Mouse (Mus musculus): Measurements from ENCODE around the gene Zfp202. TPM values are rescaled to one million over a fixed set of nuclear protein-coding genes. Genes with fewer than 3 reads are reported as not detected.

The Zfp202 gene
- polyA plus RNA-seq, 1 experiment, result not detected

GRCm38 (mm10) chr9:40206546-40206950 lies 14.4 kb downstream of the Zfp202 start:
- Histone ChIP-seq H3K4me3 (replicated peaks; ENCODE audit: control insufficient read depth, low read depth, low read length) (no peak overlapping the region), H3K27ac (ENCODE audit: control insufficient read depth, insufficient read depth, low read depth, low read length, poor library complexity) (no peak overlapping the region), H3K4me1 (ENCODE audit: control insufficient read depth, insufficient read depth, low read length) (no peaks in the 10 kb centered on the region)
- TF ChIP-seq CTCF (IDR thresholded peaks at IDR 0.05; ENCODE audit: control insufficient read depth, insufficient read depth, low read length) (no peak), POLR2A (IDR thresholded peaks at IDR 0.05; ENCODE audit: borderline replicate concordance, control insufficient read depth, low read depth, low read length) (no peak)
- 45% methylated on average over 5 of the region's 5 CpGs for WGBS

- TF ChIP-seq POLR2A (IDR thresholded peaks at IDR 0.05; ENCODE audit: borderline replicate concordance, control insufficient read depth, low read depth, low read length), result no peak
- no peak for TF ChIP-seq CTCF (IDR thresholded peaks at IDR 0.05; ENCODE audit: control insufficient read depth, insufficient read depth, low read length)
- Histone ChIP-seq H3K4me3 (replicated peaks; ENCODE audit: control insufficient read depth, low read depth, low read length) (no peak overlapping the region), H3K27ac (ENCODE audit: control insufficient read depth, insufficient read depth, low read depth, low read length, poor library complexity) (no peak overlapping the region), H3K4me1 (ENCODE audit: control insufficient read depth, insufficient read depth, low read length) (no peaks in the 10 kb centered on the region)
- 71% methylated on average over 2 of the region's 2 CpGs for WGBS
Observed at GRCm38 (mm10) chr9:40210744-40211143, 18.6 kb downstream of the Zfp202 start.

- no peak overlapping the region for H3K27ac ChIP-seq (ENCODE audit: control insufficient read depth, insufficient read depth, low read depth, low read length, poor library complexity)
- H3K4me3 ChIP-seq (replicated peaks; ENCODE audit: control insufficient read depth, low read depth, low read length), result no peak overlapping the region
- WGBS, result 86% methylated on average over 5 of the region's 5 CpGs
- TF ChIP-seq POLR2A (IDR thresholded peaks at IDR 0.05; ENCODE audit: borderline replicate concordance, control insufficient read depth, low read depth, low read length) (no peak), CTCF (IDR thresholded peaks at IDR 0.05; ENCODE audit: control insufficient read depth, insufficient read depth, low read length) (no peak)
- no peaks in the 10 kb centered on the region for H3K4me1 ChIP-seq (ENCODE audit: control insufficient read depth, insufficient read depth, low read length)
Observed at GRCm38 (mm10) chr9:40214058-40214457, 21.9 kb downstream of the Zfp202 start.

GRCm38 (mm10) chr9:40216651-40217050 lies 24.5 kb downstream of the Zfp202 start:
- no peaks in the 10 kb centered on the region for H3K4me1 ChIP-seq (ENCODE audit: control insufficient read depth, insufficient read depth, low read length)
- no peak overlapping the region for H3K4me3 ChIP-seq (replicated peaks; ENCODE audit: control insufficient read depth, low read depth, low read length)
- 69% methylated on average over 4 of the region's 4 CpGs for WGBS
- H3K27ac ChIP-seq (ENCODE audit: control insufficient read depth, insufficient read depth, low read depth, low read length, poor library complexity), result no peak overlapping the region
- TF ChIP-seq POLR2A (IDR thresholded peaks at IDR 0.05; ENCODE audit: borderline replicate concordance, control insufficient read depth, low read depth, low read length) (no peak), CTCF (IDR thresholded peaks at IDR 0.05; ENCODE audit: control insufficient read depth, insufficient read depth, low read length) (no peak)

- WGBS, result 70% methylated on average over 4 of the region's 4 CpGs
- TF ChIP-seq POLR2A (IDR thresholded peaks at IDR 0.05; ENCODE audit: borderline replicate concordance, control insufficient read depth, low read depth, low read length) (no peak), CTCF (IDR thresholded peaks at IDR 0.05; ENCODE audit: control insufficient read depth, insufficient read depth, low read length) (no peak)
- H3K27ac ChIP-seq (ENCODE audit: control insufficient read depth, insufficient read depth, low read depth, low read length, poor library complexity), result no peak overlapping the region
- H3K4me1 ChIP-seq (ENCODE audit: control insufficient read depth, insufficient read depth, low read length), result no peaks in the 10 kb centered on the region; the same call in 1 of the 2 replicates
- no peak overlapping the region for H3K4me3 ChIP-seq (replicated peaks; ENCODE audit: control insufficient read depth, low read depth, low read length)
Observed at GRCm38 (mm10) chr9:40224289-40224688, 32.2 kb downstream of the Zfp202 start.

GRCm38 (mm10) chr9:40227874-40228789 lies 36.0 kb downstream of the Zfp202 start:
- no peaks in the 10 kb centered on the region; the same call in 1 of the 2 replicates for H3K4me1 ChIP-seq (ENCODE audit: control insufficient read depth, insufficient read depth, low read length)
- TF ChIP-seq POLR2A (IDR thresholded peaks at IDR 0.05; ENCODE audit: borderline replicate concordance, control insufficient read depth, low read depth, low read length), result no peak
- TF ChIP-seq CTCF (IDR thresholded peaks at IDR 0.05; ENCODE audit: control insufficient read depth, insufficient read depth, low read length), result no peak
- H3K27ac ChIP-seq (ENCODE audit: control insufficient read depth, insufficient read depth, low read depth, low read length, poor library complexity), result no peak overlapping the region
- H3K4me3 ChIP-seq (replicated peaks; ENCODE audit: control insufficient read depth, low read depth, low read length), result no peak overlapping the region
- WGBS, result 49% methylated on average over 10 of the region's 10 CpGs

GRCm38 (mm10) chr9:40228804-40229331 lies 36.8 kb downstream of the Zfp202 start:
- no peak overlapping the region for H3K4me3 ChIP-seq (replicated peaks; ENCODE audit: control insufficient read depth, low read depth, low read length)
- TF ChIP-seq POLR2A (IDR thresholded peaks at IDR 0.05; ENCODE audit: borderline replicate concordance, control insufficient read depth, low read depth, low read length) (no peak), CTCF (IDR thresholded peaks at IDR 0.05; ENCODE audit: control insufficient read depth, insufficient read depth, low read length) (no peak)
- 13% methylated on average over 6 of the region's 6 CpGs for WGBS
- H3K27ac ChIP-seq (ENCODE audit: control insufficient read depth, insufficient read depth, low read depth, low read length, poor library complexity), result no peak overlapping the region
- no peaks in the 10 kb centered on the region; the same call in 1 of the 2 replicates for H3K4me1 ChIP-seq (ENCODE audit: control insufficient read depth, insufficient read depth, low read length)

GRCm38 (mm10) chr9:40229479-40229878 lies 37.4 kb downstream of the Zfp202 start:
- TF ChIP-seq CTCF (IDR thresholded peaks at IDR 0.05; ENCODE audit: control insufficient read depth, insufficient read depth, low read length) (no peak), POLR2A (IDR thresholded peaks at IDR 0.05; ENCODE audit: borderline replicate concordance, control insufficient read depth, low read depth, low read length) (no peak)
- no peaks in the 10 kb centered on the region; the same call in 1 of the 2 replicates for H3K4me1 ChIP-seq (ENCODE audit: control insufficient read depth, insufficient read depth, low read length)
- WGBS, result 72% methylated on average over 5 of the region's 5 CpGs
- H3K4me3 ChIP-seq (replicated peaks; ENCODE audit: control insufficient read depth, low read depth, low read length), result no peak overlapping the region
- no peak overlapping the region for H3K27ac ChIP-seq (ENCODE audit: control insufficient read depth, insufficient read depth, low read depth, low read length, poor library complexity)

All from bone marrow, adult 2 months (tissue).